Mouse (Mus musculus) inflammation-experienced regulatory T-cells (primary cell): Measurements from ENCODE around the gene Rpusd2. TPM values are rescaled to one million over a fixed set of nuclear protein-coding genes. Genes with fewer than 3 reads are reported as not detected.

Experiments used
- polyA plus RNA-seq, 2 experiments: library from polyadenylated mRNA; unstranded; fragments of 100-300 nt; shearing (Covaris generic); gene quantifications; one replicate each; pipeline ENCODE4 v1.2.1; 2017

Rpusd2 gene
- polyA plus RNA-seq: 1 to 10 TPM; 1.2 to 3.8 TPM

DNA sequence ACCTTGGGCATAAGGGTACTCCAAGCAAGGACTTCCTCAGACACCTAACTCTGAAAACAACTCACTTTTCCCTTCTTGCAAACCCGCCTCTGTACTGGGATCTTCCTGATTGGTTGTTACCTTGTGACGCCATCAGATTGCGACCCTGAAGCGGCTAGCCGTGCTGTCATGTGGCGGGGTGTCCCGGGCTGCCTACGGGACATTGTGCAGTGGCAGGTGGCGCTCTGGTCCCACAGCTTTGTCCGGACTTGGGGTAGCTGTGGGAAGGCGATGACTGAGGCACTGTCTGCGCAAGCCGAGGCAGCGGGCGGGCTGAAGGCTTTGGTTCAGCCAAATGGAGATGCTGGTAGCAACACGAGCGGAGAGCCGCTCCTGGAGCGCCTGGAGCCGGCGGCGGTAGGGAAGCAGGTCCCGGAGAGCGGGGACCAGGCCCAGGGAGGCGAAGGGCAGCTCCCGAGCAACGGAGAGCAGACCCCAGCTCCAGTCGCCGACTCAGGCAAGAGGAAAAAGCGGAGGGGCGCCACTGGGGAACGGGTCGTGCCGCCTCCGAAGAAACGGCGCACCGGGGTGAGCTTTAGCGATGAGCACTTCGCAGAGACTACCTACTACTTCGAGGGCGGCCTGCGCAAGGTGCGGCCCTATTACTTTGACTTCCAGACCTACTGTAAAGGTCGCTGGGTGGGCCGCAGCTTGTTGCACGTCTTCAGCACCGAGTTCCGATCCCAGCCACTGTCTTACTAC lies at the start of gene Rpusd2:
TSS of gene Rpusd2 (plus strand) at position 135 of the 741 bp plus-strand sequence.

GRCm38 (mm10) chr2:119028941-119029551 lies 5.5 kb upstream of the Rpusd2 start, which contains the start of gene Ccdc32:
TSS of gene Ccdc32 (minus strand) at chr2:119029393.

DNA sequence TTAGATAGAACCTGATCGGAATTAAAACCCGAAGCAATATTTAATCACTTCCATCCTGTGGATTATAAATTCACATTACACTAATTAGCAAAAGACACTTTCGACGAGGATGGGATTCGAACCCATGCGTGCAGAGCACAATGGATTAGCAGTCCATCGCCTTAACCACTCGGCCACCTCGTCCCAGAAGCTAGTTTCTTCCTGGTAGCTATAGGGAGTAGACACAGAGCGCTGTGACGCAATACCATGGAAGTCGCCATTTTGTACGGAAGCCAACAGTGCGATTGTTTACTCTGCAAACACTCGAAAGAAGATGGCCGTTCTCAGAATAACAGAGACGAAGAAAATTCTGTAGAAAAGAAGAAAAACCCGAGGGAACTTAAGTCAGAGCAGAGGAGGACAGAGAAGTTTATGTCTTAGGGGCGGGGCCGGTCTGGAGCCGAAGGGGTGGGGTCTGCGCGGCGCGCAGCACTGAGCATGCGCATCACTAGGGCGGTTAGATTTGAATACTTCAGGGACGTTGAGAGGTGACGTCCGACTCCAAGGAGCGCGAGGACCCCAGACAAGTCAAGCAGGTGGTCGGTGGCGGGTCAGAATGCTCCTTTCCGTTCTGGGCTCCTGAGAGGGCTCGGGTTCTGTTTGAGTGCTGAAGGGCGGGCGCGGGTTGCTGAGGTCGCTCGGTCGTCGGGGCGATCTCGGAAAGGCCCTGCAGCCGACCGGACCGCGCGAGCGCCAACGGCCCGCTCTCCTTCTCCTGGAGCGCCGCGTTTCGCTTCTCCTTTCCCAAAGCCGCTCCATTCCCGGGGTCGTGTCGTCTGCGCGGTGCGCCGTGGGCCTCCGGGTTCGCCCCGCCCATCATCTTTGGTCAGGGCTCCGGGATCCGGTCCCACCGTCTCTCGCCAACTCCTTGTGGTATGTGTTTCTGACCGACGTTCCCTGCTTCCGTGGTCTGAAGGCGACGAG lies 12.3 kb downstream of the Rpusd2 start, which contains the start of gene Knl1:
TSS of gene Knl1 (plus strand) at position 471 of the 963 bp plus-strand sequence.

Other genes with a start within 250 kb of the Rpusd2 start
- gene Knstrn, start 220.8 kb upstream of the Rpusd2 start, polyA plus RNA-seq: 10 to 100 TPM in 1 of 2 experiments, 1 to 10 TPM in 1; 9.2 to 14.6 TPM
- gene Ivd, start 172.8 kb upstream of the Rpusd2 start, polyA plus RNA-seq: 10 to 100 TPM; 60.4 to 62.3 TPM
- gene Bahd1, start 134.4 kb upstream of the Rpusd2 start, polyA plus RNA-seq: 10 to 100 TPM; 18.1 to 22.5 TPM
- 1 to 10 TPM; 4.5 to 7.9 TPM for gene Chst14, start 108.3 kb upstream of the Rpusd2 start, polyA plus RNA-seq
- 10 to 100 TPM; 20.8 to 30.6 TPM for gene Ccdc32, start 5.4 kb upstream of the Rpusd2 start, polyA plus RNA-seq
- gene Knl1, start 12.3 kb downstream of the Rpusd2 start, polyA plus RNA-seq: under 1 TPM; 0.52 to 0.94 TPM
- 1 to 10 TPM; 3.6 to 3.8 TPM for gene Rad51, start 78.0 kb downstream of the Rpusd2 start, polyA plus RNA-seq
- 10 to 100 TPM; 22.2 to 26.8 TPM for gene Rmdn3, start 122.2 kb downstream of the Rpusd2 start, polyA plus RNA-seq
- gene Gchfr, start 133.0 kb downstream of the Rpusd2 start, polyA plus RNA-seq: under 1 TPM; 0.34 to 0.60 TPM
- under 1 TPM; 0.70 to 0.83 TPM for gene Gm14137, start 139.7 kb downstream of the Rpusd2 start, polyA plus RNA-seq
- 10 to 100 TPM; 40.0 to 50.1 TPM for gene Zfyve19, start 173.8 kb downstream of the Rpusd2 start, polyA plus RNA-seq
- 10 to 100 TPM; 22.5 to 35.9 TPM for gene Dnajc17, start 174.0 kb downstream of the Rpusd2 start, polyA plus RNA-seq
- gene Ppp1r14d, start 195.1 kb downstream of the Rpusd2 start, polyA plus RNA-seq: not detected
- under 1 TPM in 1 of 2 experiments, not detected in 1; 0.81 TPM for gene Spint1, start 202.6 kb downstream of the Rpusd2 start, polyA plus RNA-seq
- gene Rhov, start 236.5 kb downstream of the Rpusd2 start, polyA plus RNA-seq: under 1 TPM in 1 of 2 experiments, not detected in 1; 0.78 TPM